Mouse (Mus musculus): Measurements from ENCODE around the gene Rab8b.

GRCm38 (mm10) chr9:66820996-66821395 lies 98.5 kb downstream of the Rab8b start:
- no peak for TF ChIP-seq CTCF (IDR thresholded peaks at IDR 0.05; ENCODE audit: borderline replicate concordance, control insufficient read depth, extremely low read depth, insufficient read depth, low read length, poor library complexity)
- no peak for TF ChIP-seq POLR2A (IDR thresholded peaks at IDR 0.05; ENCODE audit: control insufficient read depth, extremely low read depth, insufficient read depth, low read length, poor library complexity)

Measured in thymus, adult 2 months (tissue).